Mouse (Mus musculus) C2C12 (cell line): Measurements from ENCODE around the gene Abcb8. TPM values are rescaled to one million over a fixed set of nuclear protein-coding genes. Genes with fewer than 3 reads are reported as not detected.

Source experiments
- H3K27me3 ChIP-seq: one replicate; pipeline ENCODE4 v1.6.1; 2011; ENCODE audit not compliant: control insufficient read depth, insufficient read depth, insufficient read length
- H3K36me3 ChIP-seq: one replicate; pipeline ENCODE4 v1.6.1; 2011; ENCODE audit not compliant: control insufficient read depth, insufficient read depth
- H3K4me3 ChIP-seq: one replicate; pipeline ENCODE4 v1.5.1; 2011; ENCODE audit warnings: mild to moderate bottlenecking, control low read depth; ENCODE audit not compliant: poor library complexity, insufficient read depth, severe bottlenecking
- H3K79me2 ChIP-seq: one replicate; pipeline ENCODE4 v1.6.1; 2011; ENCODE audit not compliant: control insufficient read depth, insufficient read depth
- H3K79me3 ChIP-seq: one replicate; pipeline ENCODE4 v1.6.1; 2011; ENCODE audit warnings: low read depth, control low read depth
- H3ac ChIP-seq: one replicate; pipeline ENCODE3; 2011; ENCODE audit warnings: low read depth; ENCODE audit not compliant: control insufficient read depth, insufficient read length
- CEBPB ChIP-seq: IDR thresholded peaks from one replicate; pipeline ENCODE4 v1.6.1; 2011; ENCODE audit warnings: low read depth, mild to moderate bottlenecking, control low read depth, moderate library complexity
- CTCF ChIP-seq: IDR thresholded peaks from one replicate; pipeline ENCODE4 v1.5.1; 2011; ENCODE audit not compliant: control insufficient read depth, insufficient read depth, insufficient read length
- FOSL1 ChIP-seq: IDR thresholded peaks from one replicate; pipeline ENCODE4 v1.8.0; 2011; ENCODE audit warnings: mild to moderate bottlenecking, low read length; ENCODE audit not compliant: poor library complexity, insufficient read depth, severe bottlenecking
- MAX ChIP-seq: IDR thresholded peaks from one replicate; pipeline ENCODE4 v1.6.1; 2011; ENCODE audit warnings: mild to moderate bottlenecking, control low read depth
- MYOD1 ChIP-seq: IDR thresholded peaks from one replicate; pipeline ENCODE4 v1.6.1; 2011; ENCODE audit warnings: low read depth; ENCODE audit not compliant: control insufficient read depth, insufficient read length
- MYOG ChIP-seq: IDR thresholded peaks from one replicate; pipeline ENCODE4 v1.6.1; 2011; ENCODE audit not compliant: control insufficient read depth, insufficient read length; ENCODE audit errors: extremely low read depth
- USF1 ChIP-seq: IDR thresholded peaks from one replicate; pipeline ENCODE4 v1.6.1; 2011; ENCODE audit warnings: low read depth, mild to moderate bottlenecking, control low read depth, moderate library complexity
- polyA plus RNA-seq: library from polyadenylated mRNA; unstranded; fragments of >200 nt; fragmentation: generic; extraction: Trizol; gene quantifications from one replicate; pipeline ENCODE4 v1.2.1, GENCODE M21; 2012; ENCODE audit warnings: missing spikeins

Gene Abcb8
- polyA plus RNA-seq, 1 experiment: 25.1 TPM

- no peak overlapping the region for H3ac ChIP-seq
- H3K36me3 ChIP-seq: no peaks in the 10 kb centered on the region
- no peaks in the 10 kb centered on the region for H3K79me2 ChIP-seq
- no peak overlapping the region for H3K4me3 ChIP-seq
- H3K79me3 ChIP-seq: no peaks in the 10 kb centered on the region
- no peak for TF ChIP-seq FOSL1
- TF ChIP-seq MYOG: no peak
- TF ChIP-seq CTCF: no peak
- TF ChIP-seq MYOD1: no peak
- TF ChIP-seq CEBPB: no peak
- TF ChIP-seq USF1: no peak
- TF ChIP-seq MAX: no peak
- H3K27me3 ChIP-seq: peaks cover 32% of the 10 kb centered on the region
Observed at GRCm38 (mm10) chr5:24380499-24380898, 13.0 kb upstream of the Abcb8 start.

- Histone ChIP-seq H3K27me3 (peaks cover 28% of the 10 kb centered on the region), H3ac (no peak overlapping the region), H3K36me3 (no peaks in the 10 kb centered on the region), H3K79me3 (no peaks in the 10 kb centered on the region), H3K79me2 (no peaks in the 10 kb centered on the region), H3K4me3 (no peak overlapping the region)
- TF ChIP-seq MYOD1 (no peak), CTCF (no peak), FOSL1 (no peak), CEBPB (no peak), MYOG (no peak), MAX (no peak), USF1 (no peak)
Observed at GRCm38 (mm10) chr5:24381486-24381885, 12.0 kb upstream of the Abcb8 start.

GRCm38 (mm10) chr5:24381988-24382387, 11.5 kb upstream of the Abcb8 start:
- H3K79me3 ChIP-seq: no peaks in the 10 kb centered on the region
- no peak overlapping the region for H3K4me3 ChIP-seq
- no peak for TF ChIP-seq USF1
- no peak for TF ChIP-seq MYOD1
- no peak for TF ChIP-seq MYOG
- no peak for TF ChIP-seq MAX
- TF ChIP-seq CEBPB: no peak
- TF ChIP-seq FOSL1: no peak
- TF ChIP-seq CTCF: no peak
- H3K36me3 ChIP-seq: no peaks in the 10 kb centered on the region
- H3ac ChIP-seq: no peak overlapping the region
- H3K79me2 ChIP-seq: no peaks in the 10 kb centered on the region
- peaks cover 28% of the 10 kb centered on the region for H3K27me3 ChIP-seq

- TF ChIP-seq MYOG (no peak), CTCF (peak; percentile 71), USF1 (no peak)
- no peaks in the 10 kb centered on the region for H3K36me3 ChIP-seq
Observed at GRCm38 (mm10) chr5:24383026-24383859, 10.2 kb upstream of the Abcb8 start.

GRCm38 (mm10) chr5:24384407-24384806, 9.1 kb upstream of the Abcb8 start:
- H3K4me3 ChIP-seq: no peak overlapping the region
- no peaks in the 10 kb centered on the region for H3K79me3 ChIP-seq
- H3K36me3 ChIP-seq: no peaks in the 10 kb centered on the region
- H3K27me3 ChIP-seq: peaks cover 8% of the 10 kb centered on the region
- no peaks in the 10 kb centered on the region for H3K79me2 ChIP-seq
- TF ChIP-seq MYOD1 (peak; percentile 29), MYOG (no peak)
- H3ac ChIP-seq: no peak overlapping the region

More at GRCm38 (mm10) chr5:24383026-24383859, 10.2 kb upstream of the Abcb8 start:
- Histone ChIP-seq H3K27me3 (peaks cover 16% of the 10 kb centered on the region), H3ac (peak overlapping the region; percentile 61), H3K79me3 (no peaks in the 10 kb centered on the region), H3K4me3 (peak overlapping the region; percentile 22), H3K79me2 (no peaks in the 10 kb centered on the region)

GRCm38 (mm10) chr5:24385374-24385773, 8.1 kb upstream of the Abcb8 start:
- H3ac ChIP-seq: no peak overlapping the region
- H3K27me3 ChIP-seq: no peaks in the 10 kb centered on the region
- TF ChIP-seq USF1: no peak
- no peak for TF ChIP-seq MAX
- TF ChIP-seq FOSL1: no peak
- no peak for TF ChIP-seq CTCF
- TF ChIP-seq MYOG: no peak
- no peak for TF ChIP-seq CEBPB
- no peak for TF ChIP-seq MYOD1
- H3K79me3 ChIP-seq: no peaks in the 10 kb centered on the region
- no peaks in the 10 kb centered on the region for H3K79me2 ChIP-seq
- H3K4me3 ChIP-seq: no peak overlapping the region
- H3K36me3 ChIP-seq: no peaks in the 10 kb centered on the region
